Mouse (Mus musculus) small intestine, adult 2 months (tissue): Measurements from ENCODE around the gene Tbl2.

Experiments
- CTCF ChIP-seq: fragments of 200-500 bp; IDR thresholded peaks from 2 replicates; pipeline ENCODE4 v1.5.1; 2012; ENCODE audit warnings: low read depth, mild to moderate bottlenecking, control low read depth, inconsistent platforms, low read length, moderate library complexity, mixed read lengths; ENCODE audit not compliant: insufficient replicate concordance, insufficient read length; ENCODE audit errors: extremely low read depth
- POLR2A ChIP-seq: fragments of 200-500 bp; IDR thresholded peaks from 2 replicates; pipeline ENCODE4 v1.6.1; 2012; ENCODE audit warnings: low read depth, mild to moderate bottlenecking, control low read depth, inconsistent platforms, low read length, moderate library complexity

GRCm38 (mm10) chr5:135109976-135110375 lies 39.5 kb upstream of the Tbl2 start:
- TF ChIP-seq CTCF = no peak
- no peak for TF ChIP-seq POLR2A
